Mouse (Mus musculus) liver, postnatal 0 days (tissue): ENCODE data around the gene Rnf13.

Source experiments
- CTCF ChIP-seq: sonication (generic); IDR thresholded peaks from 2 replicates; pipeline ENCODE4 v1.5.1; 2016; ENCODE audit warnings: antibody characterized with exemption, low read depth
- EP300 ChIP-seq: IDR thresholded peaks from 2 replicates; pipeline ENCODE4 v1.6.1; 2016; ENCODE audit warnings: antibody characterized with exemption, low read depth, mild to moderate bottlenecking

DNA sequence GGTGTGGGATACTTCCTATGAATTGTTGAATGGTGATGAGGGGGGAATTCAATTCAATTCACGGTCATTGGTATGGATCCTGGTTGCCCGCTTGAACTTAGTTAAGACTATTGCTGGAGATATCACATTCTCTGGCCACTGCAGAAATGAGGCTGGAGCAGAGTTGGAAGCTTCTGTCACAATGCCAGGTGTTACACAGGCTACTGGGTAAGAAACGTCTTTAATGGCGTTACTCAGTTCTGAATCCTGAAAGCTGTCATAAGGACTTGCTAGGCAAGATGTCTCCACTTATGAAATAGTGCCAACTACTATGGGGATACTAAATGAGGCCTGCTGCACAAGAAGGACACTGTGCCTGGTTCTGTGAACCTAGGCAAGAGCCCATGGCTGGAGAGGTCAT, 101.0 kb downstream of the Rnf13 start:
- TF ChIP-seq CTCF = no peak
- TF ChIP-seq EP300 = no peak
